Mouse (Mus musculus) urinary bladder, adult 2 months (tissue): ENCODE measurements at regions not wholly inside any gene's neighbourhood (a gene's known extent, or its start where the extent isn't known, plus 50 kb on each side); places are given as distances from the start of the nearest gene placed in this dataset.

ENCODE experiments used
- DNase-seq: peaks from one replicate; pipeline ENCODE4 v3.0.0; 2022; ENCODE audit warnings: low spot score

DNA sequence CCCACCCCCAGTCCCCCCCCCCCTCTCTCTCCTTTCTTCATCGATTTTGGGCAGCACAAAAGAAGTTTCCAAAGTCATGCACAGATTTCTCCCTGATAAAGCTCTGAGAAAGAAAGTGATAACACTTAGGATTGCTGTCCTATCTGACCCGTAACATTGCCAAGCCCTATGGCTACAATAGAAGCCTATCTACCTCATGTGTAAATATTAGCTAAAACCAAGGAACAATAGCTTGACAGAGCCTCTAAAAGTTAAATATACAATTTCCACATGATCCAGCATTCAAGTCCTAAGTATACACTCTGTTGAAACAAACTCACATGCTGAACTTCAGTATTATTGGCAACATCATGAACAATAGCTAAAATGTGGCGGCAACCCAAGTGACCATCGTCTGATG lies 864.9 kb downstream of the Efnb2 start:
- DNase-seq = no peak

GRCm38 (mm10) chr8:7763820-7764219 lies 897.2 kb downstream of the Efnb2 start:
- DNase-seq = no peak

GRCm38 (mm10) chr8:7760987-7761386 lies 900.1 kb downstream of the Efnb2 start:
- no peak for DNase-seq

GRCm38 (mm10) chr8:7732726-7733125 lies 928.3 kb downstream of the Efnb2 start:
- DNase-seq = no peak

DNA sequence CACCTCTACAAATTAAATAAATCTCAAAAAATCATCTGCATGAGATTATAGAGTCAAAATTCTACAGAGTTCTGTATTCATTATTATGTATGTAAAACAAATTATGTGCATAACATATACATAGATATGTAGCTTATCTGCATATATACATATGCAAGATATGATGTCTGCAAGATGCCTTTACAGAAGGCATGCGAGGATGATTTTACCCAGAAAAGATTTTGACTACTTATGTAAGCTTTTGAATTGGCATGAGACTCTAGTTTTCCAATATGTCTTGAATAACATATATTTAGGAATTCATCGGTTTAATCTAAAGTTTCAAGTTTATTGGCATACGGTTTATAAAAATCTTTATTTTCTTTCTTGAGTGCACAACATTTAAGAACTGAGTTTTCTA lies 939.2 kb downstream of the Efnb2 start:
- no peak for DNase-seq

- DNase-seq = no peak
These were observed 941.9 kb downstream of the Efnb2 start for GRCm38 (mm10) chr8:7718898-7719696.

DNA sequence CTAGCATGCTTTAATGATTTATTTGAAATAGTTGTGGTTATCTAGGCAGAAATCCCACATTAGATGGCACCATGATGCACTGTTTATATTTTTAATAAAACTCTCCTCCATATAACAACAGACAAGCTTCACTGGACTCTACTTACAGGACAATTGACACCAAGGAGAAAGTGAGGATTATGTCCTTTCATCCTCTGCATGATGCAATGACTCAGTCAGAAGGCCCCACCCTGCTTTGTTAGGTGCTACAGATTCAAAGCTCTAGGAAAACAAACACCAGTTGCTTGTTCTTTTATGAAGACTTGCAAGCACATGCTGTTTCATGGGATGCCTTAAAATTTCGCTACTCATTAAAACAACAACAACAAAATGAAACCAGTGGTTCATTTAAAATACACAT lies 950.3 kb downstream of the Efnb2 start:
- DNase-seq = no peak

DNA sequence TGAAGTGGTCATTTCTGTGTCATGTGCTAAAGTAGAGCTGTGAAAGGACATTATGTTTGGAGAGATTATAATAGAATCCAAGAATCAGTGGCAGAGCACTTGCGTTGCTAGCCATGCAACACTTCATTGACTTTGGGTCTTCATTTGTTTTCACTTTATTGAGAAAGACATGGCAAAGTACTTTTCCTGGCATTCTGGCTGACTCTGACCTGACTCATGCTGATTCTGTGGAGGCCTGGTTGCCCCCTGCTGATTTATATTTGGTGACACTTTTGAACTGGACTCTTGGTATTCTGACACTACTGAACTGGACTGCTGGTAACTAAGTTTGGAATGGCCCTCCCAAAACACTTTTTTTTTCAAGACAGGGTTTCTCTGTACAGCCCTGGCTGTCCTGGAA lies 951.6 kb downstream of the Efnb2 start:
- DNase-seq = no peak

- no peak for DNase-seq
These were observed 969.6 kb downstream of the Efnb2 start for GRCm38 (mm10) chr8:7691355-7691996.

GRCm38 (mm10) chr8:7653804-7654203 lies 1007.2 kb downstream of the Efnb2 start:
- no peak for DNase-seq
